Mouse (Mus musculus) heart, postnatal 25 days (tissue): ENCODE results near the gene Adap2. TPM values are rescaled to one million over a fixed set of nuclear protein-coding genes. Genes with fewer than 3 reads are reported as not detected.
"Not testable (repeated sequence)": the region's sequence is repeated elsewhere in the genome, so short reads cannot be mapped to it uniquely, and the experiment has no call there.

Source experiments
- DNase-seq: peaks from one replicate; pipeline ENCODE4 v3.0.0; 2022; ENCODE audit warnings: low spot score
- intact Hi-C: fragments of 180-260 bp; cut with DNase I; formaldehyde crosslinking; loops from one replicate; pipeline ENCODE4 v1.15.1; 2025
- total RNA-seq, 2 experiments: library from RNA; stranded (reverse); gene quantifications; 2 replicates each; pipeline ENCODE4 v1.2.3; 2021

Gene Adap2
- total RNA-seq: 10 to 100 TPM; 10.3 to 15.1 TPM

DNA sequence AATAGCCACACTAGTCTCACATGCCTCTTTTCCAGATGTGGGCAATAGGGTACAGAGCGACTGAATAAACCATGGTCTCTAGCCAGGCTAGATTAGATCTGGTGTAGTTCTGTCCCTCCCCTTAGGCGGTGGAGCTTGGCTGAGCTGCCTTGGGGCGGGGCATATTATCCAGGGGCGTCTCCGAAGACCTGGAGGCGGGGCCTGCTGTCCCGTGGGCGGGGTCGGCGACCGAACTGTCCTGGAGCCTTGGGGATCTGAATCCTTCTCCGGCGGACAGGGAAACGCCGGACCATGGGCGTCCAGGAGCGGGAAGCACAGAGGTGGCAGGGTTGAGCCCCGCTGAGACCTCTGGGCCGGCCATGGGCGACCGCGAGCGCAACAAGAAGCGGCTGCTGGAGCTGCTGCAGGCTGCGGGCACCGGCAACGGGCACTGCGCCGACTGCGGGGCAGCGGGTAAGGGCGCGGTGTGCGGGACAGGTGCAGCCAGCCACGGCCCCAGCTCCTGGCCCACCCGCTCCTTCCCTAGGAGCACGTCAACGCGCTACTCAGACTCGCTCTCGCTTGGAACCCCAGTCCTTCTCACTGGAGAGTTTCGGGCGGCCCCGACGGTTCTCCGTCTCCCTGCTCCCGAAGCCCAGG, at the start of gene Adap2:
TSS of gene Adap2 (plus strand) at position 249 of the 639 bp plus-strand sequence.
- intact Hi-C loops: loop anchor here (2.0 kb wide), 1 partner anchor 31 kb away; no protein-coding TSS in a partner anchor
- DNase-seq: peak; percentile 91

DNA sequence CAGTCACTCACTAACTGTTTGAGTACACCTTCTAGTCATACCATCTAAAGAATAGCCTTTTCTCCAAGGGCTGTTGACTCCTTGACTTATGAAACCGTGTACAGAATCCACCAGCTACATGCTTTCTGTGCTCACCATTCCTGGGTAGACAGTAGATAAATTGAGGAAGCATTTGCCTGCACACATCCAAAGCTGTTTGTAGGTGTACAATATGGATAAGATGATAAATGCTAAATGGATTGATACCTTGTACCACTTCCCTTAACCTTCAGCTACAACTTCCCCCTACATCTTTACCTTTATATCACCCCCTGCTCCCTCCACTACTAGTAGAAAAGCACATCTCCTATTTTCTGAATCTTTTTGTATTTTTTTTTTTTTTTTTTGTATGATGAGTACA, 49.5 kb upstream of the Adap2 start:
- intact Hi-C loops: no loop called here

DNA sequence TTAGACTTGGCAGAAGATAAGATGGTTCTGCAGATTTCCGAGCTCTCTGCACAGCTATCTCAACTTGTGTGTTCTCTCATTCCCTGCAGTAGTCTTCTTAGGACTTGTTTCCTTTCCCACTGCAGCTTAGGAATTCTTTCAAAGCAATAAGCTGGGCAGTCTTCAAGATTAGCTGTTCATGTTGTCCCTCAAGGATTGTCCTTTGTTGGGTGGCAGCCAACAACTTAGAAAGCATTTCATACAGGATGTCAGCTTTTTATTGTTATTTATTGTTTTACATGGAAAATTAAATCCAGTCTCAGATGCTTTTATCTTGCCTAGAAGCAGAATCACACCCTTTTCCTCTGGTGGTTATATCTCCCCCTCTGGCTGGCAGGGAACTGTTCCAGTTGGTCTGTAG, 37.5 kb upstream of the Adap2 start:
- intact Hi-C loops: no loop called here
- no peak for DNase-seq

More for the DNA sequence above, 49.5 kb upstream of the Adap2 start:
- no peak for DNase-seq

DNA sequence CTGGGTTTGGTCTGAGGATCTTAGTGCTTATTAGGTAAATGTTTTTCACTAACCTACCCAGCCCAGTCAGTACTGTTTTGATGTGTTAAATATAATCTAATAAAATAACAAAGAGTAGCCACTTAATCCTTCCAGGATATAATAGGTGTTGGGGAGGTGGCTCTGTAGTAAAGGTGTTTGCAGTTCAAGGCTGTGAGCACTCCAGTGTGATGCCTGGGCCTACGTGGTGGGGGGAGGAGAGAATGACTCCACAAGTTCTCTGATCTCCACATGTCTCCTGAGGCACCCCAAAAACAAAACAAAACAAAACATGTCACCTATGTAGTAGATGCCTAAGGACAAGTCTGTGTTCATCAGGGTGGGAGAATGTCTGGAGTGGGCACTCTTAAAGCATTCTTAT, 21.9 kb upstream of the Adap2 start:
- intact Hi-C loops: no loop called here
- DNase-seq: no peak

DNA sequence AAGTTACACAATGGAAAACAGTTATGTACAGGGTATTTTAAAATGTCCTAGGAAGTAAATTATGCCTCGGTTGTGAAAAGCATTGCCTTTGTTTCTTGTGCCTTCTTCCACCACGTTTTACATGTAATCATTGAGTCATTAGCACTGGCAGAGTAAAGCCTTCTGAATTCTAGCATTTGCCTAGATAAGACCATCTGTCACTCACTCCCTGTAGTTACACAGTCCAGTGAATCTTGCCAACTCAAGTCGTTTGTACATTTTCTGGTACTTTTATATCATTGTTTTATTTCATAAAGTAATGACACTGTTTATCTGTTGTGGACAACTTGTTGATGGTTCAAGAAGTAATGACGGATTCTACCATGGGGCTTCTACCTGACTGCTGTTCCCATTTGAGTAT, 19.2 kb upstream of the Adap2 start:
- intact Hi-C loops: no loop called here
- DNase-seq: no peak

DNA sequence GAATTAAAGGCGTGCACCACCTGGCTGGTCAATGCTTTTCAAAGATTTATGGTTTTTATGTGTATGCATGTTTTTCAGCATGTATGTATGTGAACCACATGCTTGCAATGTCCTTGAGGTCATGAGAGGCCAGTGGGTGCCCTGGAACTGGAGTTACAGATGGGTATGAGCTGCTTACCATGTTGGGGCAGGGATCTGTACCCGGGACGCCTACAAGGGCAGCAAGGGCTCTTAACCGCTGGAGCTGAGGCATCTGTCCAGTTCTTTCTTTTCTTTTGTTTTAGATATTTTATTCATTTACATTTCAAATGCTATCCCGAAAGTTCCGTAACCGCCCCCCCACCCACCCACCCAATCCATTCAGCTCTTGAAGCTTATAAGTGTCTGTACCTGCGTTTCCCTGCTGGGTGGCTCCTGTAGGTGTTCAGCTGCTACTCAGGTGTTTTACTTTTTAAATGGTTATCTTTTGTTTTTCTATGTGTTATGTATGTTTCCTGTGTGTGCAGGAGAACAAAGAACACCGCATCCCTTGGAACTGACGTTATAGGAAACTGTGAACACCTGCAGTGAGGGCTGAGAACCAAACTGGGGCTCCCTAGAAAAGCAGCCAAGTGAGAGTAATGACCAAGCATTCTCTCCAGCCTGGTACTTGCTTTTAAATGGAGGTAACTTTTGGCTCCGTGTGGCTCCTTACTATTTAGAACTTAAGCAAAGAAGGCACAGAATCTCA, 17.8 kb upstream of the Adap2 start:
- intact Hi-C loops: no loop called here
- DNase-seq: no peak

DNA sequence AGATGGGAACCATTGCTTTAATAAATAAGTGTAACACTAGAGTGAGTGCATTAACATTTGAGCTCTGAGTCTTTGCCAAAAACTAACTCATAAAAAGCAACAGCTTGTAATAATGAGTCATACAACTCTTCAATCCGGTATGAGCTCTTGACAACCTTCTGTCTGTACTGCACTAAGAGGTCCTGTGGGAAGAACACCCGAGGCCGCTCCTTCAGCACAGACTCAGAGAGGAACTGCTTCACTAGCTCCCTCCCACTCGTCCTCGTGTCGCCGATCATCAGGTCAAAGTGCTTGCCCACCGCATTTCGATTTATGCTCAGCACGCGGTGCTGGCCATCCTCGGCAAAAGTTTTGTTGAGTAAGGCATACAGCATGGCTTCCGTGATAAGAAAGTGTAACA, 17.1 kb upstream of the Adap2 start:
- intact Hi-C loops: no loop called here
- no peak for DNase-seq

DNA sequence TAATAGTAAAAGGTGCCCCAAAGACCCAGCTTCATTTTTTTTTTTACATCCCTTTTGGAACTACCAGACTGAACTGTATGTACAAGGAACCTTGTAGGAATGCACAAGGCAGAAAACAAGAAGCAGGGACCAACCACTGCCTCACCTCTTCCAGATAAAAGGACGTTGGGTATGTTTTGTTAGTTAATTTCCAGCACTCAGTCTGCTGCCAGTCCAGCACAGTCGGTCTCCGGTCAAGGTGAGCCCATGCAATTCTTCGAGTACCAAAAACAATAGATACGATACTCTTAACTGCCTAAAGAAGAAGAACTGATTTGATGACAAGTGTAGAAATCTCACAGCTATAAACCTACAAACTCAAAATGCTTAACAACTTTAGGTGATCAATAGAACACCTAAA, 16.1 kb upstream of the Adap2 start:
- intact Hi-C loops: no loop called here
- no peak for DNase-seq

DNA sequence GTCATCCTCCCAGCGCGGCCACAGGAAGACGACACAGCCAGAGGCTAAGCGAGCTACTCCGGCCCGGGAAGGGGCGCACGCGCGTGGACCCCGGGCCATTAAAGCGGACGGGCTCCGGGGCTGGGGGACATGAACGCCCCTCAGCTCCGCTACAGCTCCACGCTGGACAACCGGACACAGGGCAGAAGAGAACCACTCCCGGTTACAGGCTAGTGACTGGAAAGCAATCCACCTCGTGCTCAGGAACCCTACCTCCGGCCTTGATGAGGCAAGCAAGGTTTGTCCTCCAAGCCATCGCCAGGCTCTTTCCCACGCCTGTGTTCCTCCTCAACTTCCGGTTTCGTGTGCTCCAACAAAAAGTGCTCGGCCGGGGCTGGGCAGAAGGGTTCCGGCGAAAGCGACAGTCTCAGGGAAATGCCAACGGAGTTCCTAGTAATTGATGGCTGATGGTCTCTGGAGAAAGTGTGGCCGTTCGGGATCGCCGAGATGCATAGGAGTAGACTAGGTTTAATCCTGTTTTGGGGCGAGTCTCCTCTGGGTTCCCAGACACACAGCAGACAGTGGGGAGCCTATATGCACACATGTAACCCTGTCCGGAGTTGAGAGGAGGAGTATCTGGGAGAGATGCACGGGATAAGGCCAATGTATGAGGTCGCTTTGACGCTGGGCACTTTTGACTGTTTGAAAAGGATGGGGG, 11.9 kb upstream of the Adap2 start, which contains the start of gene Tefm:
TSS of gene Tefm (minus strand) at position 351 of the 697 bp plus-strand sequence.
- peak; percentile 66 for DNase-seq
- intact Hi-C loops: loop anchor here (5.0 kb wide), 2 partner anchors 40 to 100 kb away; partner anchors contain the start of gene Rnf135

DNA sequence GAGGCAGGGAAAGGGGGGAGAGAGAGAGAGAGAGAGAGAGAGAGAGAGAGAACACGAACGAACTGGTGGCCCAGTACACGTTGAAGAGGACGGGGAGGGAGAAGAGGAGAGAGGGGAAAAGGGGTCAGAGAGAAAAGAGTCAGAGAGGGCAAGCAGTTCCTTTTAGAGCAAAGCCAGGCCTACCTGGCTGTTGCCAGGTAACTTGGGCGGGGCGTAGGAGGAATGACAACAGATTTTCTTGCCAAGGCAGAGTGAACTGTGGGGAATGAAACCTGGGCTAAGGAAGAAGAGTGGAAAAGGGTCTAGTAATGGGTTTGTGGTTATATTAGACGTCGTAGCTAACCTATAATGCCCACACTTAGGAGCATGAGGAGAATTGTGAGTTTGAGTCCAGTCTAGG, 11.0 kb upstream of the Adap2 start:
- intact Hi-C loops: loop anchor here (5.0 kb wide), 2 partner anchors 39 to 101 kb away; partner anchors contain the start of gene Rnf135
- DNase-seq: no peak

DNA sequence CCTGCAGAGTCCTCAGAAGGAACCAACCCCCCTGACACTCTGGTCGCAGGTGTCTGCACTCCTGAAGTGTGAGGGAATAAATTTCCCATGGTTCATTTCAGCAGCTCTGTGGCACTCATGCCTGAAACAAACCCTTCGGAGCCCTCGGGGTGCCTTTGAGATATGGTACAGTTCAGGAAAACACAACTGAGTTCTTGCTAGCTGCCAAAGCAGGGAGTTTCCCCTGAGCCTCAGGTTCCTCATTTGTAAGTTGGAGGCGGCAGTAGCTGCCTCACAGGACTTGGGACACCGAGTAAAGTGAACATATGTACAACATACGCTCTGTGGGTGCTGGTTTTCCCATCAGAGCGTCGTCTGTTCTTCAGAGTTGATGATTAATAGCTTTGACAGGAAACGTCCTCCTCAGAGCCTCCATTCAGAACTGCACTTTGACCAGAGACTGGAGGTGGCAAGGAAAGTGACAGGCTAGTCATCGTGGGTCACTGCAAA, 8.1 kb upstream of the Adap2 start:
- no peak for DNase-seq
- intact Hi-C loops: no loop called here

DNA sequence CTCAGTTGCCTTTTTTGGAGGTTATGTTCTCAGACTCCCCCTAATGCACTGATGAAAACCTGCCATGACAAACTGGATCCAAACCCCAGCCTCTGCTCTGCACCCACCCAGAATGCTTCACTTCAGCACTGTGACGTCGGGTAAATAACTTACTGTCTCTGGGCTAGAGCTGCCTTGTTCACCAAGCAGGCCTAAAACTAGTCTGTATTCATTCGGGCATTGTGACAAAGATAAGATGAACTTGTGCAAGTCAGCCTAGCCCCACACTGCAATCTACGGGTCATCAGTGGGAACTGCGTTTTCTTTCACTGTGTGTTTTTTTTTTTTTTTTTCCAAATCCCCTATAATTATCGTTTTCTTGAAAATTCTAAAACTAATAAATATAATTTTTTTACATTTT, 6.2 kb upstream of the Adap2 start:
- intact Hi-C loops: no loop called here
- DNase-seq: no peak

DNA sequence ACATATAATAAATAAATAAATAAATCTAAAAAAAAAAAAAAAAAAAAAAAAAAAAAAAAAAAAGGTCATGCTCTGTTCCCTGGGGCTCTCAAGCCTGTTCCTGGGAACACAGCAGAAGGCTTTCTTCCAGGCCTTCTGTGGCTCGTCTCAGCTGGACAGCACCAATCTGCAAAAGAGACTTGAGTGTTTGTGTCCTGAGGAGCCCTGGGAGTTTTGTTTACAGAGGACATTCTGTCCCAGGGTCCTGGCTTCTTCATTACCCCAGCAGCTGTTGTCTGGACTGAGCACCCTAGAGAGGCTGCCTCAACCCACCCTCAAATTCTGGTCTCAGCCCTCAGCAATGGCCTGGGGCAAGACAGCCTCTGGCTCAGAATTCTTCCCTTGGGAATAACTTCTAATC, 5.6 kb upstream of the Adap2 start:
- intact Hi-C loops: no loop called here
- peak; percentile 68 for DNase-seq

DNA sequence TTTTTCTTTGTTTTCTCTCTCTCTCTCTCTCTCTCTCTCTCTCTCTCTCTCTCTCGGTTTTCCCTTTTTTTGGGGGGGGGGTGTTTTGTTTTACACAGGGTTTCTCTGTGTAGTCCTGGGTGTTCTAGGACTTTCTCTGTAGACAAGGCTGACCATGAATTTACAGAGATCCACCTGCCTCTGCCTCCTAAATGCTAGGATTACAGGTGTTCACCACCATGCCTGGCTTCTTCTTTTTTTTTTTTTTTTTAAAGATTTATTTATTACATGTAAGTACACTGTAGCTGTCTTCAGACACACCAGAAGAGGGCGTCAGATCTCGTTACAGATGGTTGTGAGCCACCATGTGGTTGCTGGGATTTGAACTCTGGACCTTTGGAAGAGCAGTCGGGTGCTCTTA, 4.9 kb upstream of the Adap2 start:
- intact Hi-C loops, DNase-seq: not testable (repeated sequence)

DNA sequence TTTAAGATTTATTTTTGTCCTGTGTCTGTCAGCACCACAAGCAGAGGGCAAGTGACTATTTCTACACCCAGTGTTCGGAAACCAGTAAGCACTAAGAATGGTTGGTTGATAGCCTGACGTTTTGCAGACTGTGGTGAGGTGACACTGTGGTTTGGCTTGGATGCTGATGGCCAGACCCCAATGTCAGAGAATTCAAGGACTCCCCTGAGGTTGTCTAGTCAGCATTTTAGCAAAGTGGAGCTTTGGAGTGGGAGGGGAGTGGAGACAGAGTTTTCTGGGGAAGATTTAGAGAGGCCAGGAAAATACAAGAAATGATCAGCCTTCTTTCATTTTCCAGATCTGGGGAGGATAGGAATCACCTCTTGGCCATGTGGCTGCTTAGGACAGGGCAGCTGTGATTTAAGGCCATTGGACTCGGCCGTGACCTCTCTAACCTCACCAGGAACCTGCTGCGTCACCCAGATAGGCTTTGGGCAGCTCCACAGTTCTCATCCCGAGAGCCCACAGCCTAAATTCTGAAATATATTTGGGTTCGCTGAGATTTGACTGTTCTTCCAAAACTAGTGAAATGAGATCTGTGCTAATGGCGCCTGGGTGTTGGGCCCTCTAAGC, 4.4 kb upstream of the Adap2 start:
- no peak for DNase-seq
- intact Hi-C loops: no loop called here

DNA sequence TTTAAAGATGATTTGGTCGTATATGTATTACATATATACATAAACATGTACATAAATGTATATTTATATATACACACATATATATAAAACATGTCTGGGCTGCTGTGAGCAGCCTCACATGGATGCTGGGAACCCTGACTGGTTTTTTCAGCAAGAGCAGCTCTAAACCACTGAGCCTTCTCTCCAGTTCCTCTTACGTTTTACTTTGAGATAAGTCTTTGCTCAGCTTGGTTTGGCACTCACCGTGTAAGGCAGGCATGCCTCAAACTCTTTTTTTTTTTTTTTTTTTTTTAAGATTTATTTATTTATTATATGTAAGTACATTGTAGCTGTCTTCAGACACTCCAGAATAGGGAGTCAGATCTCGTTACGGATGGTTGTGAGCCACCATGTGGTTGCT, 3.3 kb upstream of the Adap2 start:
- intact Hi-C loops: no loop called here

DNA sequence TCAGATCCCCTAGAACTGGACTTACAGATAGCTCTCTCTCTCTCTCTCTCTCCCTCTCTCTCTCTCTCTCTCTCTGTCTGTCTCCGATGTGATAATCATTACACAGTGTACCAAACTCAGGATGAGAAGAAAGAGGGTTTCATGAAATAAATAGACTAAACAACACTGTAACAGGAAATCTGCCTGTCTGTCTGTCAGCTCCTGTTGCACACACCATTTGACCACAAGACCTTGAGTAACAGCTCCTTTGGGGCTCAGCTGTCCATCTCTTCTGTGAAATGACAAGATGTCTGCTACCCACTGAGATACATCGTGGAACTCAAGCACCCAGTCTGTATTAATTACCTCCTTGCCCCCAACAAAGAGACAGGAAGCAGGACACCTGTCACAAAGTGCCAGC, 2.4 kb upstream of the Adap2 start:
- intact Hi-C loops: no loop called here
- DNase-seq: no peak

More for the DNA sequence above, 3.3 kb upstream of the Adap2 start:
- no peak for DNase-seq

DNA sequence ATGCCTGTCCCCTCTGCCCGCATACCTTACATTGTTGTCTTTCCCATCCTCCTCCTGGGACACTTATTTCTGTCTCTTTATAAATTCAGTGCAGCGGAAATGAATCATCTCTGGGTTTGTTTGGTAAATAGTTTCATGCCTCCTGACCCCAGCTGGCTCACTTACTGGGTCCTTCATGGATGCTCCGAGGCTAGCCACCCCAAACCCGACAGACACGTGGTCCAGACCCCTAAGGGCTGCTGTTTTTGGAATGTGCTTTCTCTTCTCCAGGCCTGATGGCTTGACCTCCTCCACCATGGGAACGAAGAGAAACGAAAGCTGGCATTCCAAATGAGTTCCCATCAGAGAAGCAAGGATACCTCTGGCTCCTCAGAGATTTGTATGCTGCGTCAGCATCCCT, 1.5 kb upstream of the Adap2 start:
- DNase-seq: no peak
- intact Hi-C loops: no loop called here

DNA sequence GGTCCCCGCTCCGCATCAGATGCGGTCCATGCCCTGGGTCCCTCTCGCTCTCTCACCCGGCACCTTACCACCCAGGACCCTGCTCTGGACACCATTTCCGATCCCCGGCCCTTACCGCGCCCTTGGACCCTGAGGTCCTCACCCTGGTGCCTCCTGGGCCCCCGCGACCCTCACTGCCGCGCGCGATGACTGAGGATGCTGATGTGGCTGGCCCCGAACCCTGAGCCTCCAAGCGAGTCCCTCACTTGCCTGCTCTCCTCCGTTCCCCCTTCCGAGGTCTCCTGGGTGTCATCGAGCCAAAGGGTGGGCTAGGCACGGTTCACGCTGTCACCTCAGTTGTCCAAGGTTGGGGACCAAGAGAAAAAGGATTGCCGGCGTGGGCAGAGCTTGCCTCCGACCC, 596 bp downstream of the Adap2 start:
- intact Hi-C loops: loop anchor here (2.0 kb wide), 1 partner anchor 30 kb away; no protein-coding TSS in a partner anchor
- no peak for DNase-seq

DNA sequence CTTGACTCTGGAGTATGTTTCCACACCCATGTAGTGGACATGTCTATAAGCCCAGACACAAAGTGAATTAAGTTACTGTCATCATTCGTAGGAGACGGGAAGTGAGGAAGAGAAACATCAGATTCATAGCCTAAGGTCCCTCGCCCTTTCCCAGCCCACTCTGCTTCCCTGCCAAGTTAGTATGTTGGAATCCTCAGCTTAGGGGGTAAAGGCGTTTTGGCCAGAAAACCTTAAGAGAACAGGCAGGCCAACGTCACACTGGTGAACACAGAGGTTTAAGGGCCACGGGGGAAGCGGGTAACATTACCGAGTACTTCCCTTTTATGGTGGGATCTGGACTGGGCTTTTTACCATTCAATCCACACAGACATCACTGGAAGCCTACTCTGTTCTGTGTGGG, 1.6 kb downstream of the Adap2 start:
- DNase-seq: no peak
- intact Hi-C loops: loop anchor here (2.0 kb wide), 1 partner anchor 29 kb away; no protein-coding TSS in a partner anchor
